ENCODE assay signal across 11 mouse cellular contexts in genomic region chr10:103910098-103910497, GRCm38 (mm10).
"Had no signal": no experiment of that assay in that cellular context is flagged by ENCODE, and none has a peak within 500 bp of the region (broad histone marks: within the 10 kb centered on the region; RNA-seq: fewer than 3 reads in every experiment).

No protein-coding gene starts in this region.

- H3K9me3 ChIP-seq: hindbrain, embryonic 15.5 days; limb, embryonic 15.5 days; liver, embryonic 12.5 days; lung, embryonic 15.5 days; midbrain, embryonic 13.5 days had no signal

- H3K36me3 ChIP-seq: hindbrain, embryonic 15.5 days; limb, embryonic 15.5 days; liver, embryonic 12.5 days; lung, embryonic 15.5 days; midbrain, embryonic 13.5 days had no signal

- DNase-seq: kidney, postnatal 10 days; layer of hippocampus, postnatal 36 days; right cerebral cortex, adult 18-20 months; thymus, postnatal 36 days had no signal

- H3K4me2 ChIP-seq: hindbrain, embryonic 15.5 days; limb, embryonic 15.5 days; liver, embryonic 12.5 days; lung, embryonic 15.5 days; midbrain, embryonic 13.5 days had no signal

- H3K27me3 ChIP-seq: hindbrain, embryonic 15.5 days; limb, embryonic 15.5 days; liver, embryonic 12.5 days; lung, embryonic 15.5 days; midbrain, embryonic 13.5 days had no signal

- H3K4me3 ChIP-seq: hindbrain, embryonic 15.5 days; limb, embryonic 15.5 days; liver, embryonic 12.5 days; lung, embryonic 15.5 days; midbrain, embryonic 13.5 days had no signal

- H3K9ac ChIP-seq: hindbrain, embryonic 15.5 days; limb, embryonic 15.5 days; liver, embryonic 12.5 days; lung, embryonic 15.5 days; midbrain, embryonic 13.5 days had no signal

- ATAC-seq: inflammation-experienced regulatory T-cells, adult 6 months; intestine, postnatal 0 days; liver, embryonic 12.5 days; midbrain, embryonic 13.5 days had no signal

- H3K27ac ChIP-seq: hindbrain, embryonic 15.5 days; limb, embryonic 15.5 days; liver, embryonic 12.5 days; lung, embryonic 15.5 days; midbrain, embryonic 13.5 days had no signal

- H3K4me1 ChIP-seq: hindbrain, embryonic 15.5 days; limb, embryonic 15.5 days; liver, embryonic 12.5 days; lung, embryonic 15.5 days; midbrain, embryonic 13.5 days had no signal
